Mouse (Mus musculus): ENCODE results near the gene Evi2b. TPM values are rescaled to one million over a fixed set of nuclear protein-coding genes. Genes with fewer than 3 reads are reported as not detected.

Evi2b gene
- polyA plus RNA-seq, 1 experiment from 2014 or later, result 0.42 TPM

- 65% methylated on average over 1 of the region's 1 CpGs for WGBS
Measured at GRCm38 (mm10) chr11:79519878-79520291, 3.7 kb downstream of the Evi2b start.

DNA sequence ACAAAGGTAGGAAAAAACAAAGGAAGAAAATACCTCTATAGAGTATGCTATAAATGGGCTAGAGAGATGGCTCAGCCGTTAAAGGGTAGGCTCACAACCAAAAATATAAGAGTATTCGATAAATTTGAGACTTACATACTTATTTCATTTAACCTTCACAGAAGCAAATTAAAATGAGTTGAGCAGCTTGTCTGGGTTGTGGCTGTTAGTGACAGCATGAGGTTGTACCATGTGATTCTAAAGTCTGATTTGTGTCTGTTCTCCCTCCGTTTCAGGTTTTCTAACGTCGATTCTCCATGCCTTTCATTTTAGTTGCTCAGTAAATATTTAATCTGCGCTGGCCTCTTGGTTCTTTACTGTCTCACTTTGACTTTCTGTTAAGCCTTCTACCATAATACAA is 4.3 kb downstream of the Evi2b start:
- no peak overlapping the region for H3K27ac ChIP-seq (ENCODE audit: low read length)
- no peaks in the 10 kb centered on the region for H3K36me3 ChIP-seq (ENCODE audit: control insufficient read depth, insufficient read depth, low read length)
- H3K9me3 ChIP-seq (ENCODE audit: control insufficient read depth, low read depth, low read length), result no peaks in the 10 kb centered on the region
- H3K27me3 ChIP-seq (ENCODE audit: control insufficient read depth, insufficient read depth, low read length), result no peaks in the 10 kb centered on the region
- no peak overlapping the region for H3K4me2 ChIP-seq (replicated peaks; ENCODE audit: low read depth, low read length)
- no peak for ATAC-seq (ENCODE audit: insufficient number of reproducible peaks, insufficient read depth, low FRiP score, low read depth)
- no peak overlapping the region for H3K9ac ChIP-seq (replicated peaks; ENCODE audit: low read depth, low read length)
- no peak overlapping the region for H3K4me3 ChIP-seq (ENCODE audit: low read depth, low read length)
- WGBS, result 67% methylated on average over 6 of the region's 6 CpGs
- H3K4me1 ChIP-seq (ENCODE audit: control insufficient read depth, insufficient read depth, low read length), result 0 out of 2 replicates have a peak, but pooled peaks cover 3% of the 10 kb centered on the region

More at GRCm38 (mm10) chr11:79519878-79520291, 3.7 kb downstream of the Evi2b start:
- no peak overlapping the region for H3K27ac ChIP-seq (ENCODE audit: low read length)
- no peak overlapping the region for H3K4me2 ChIP-seq (replicated peaks; ENCODE audit: low read depth, low read length)
- no peak overlapping the region for H3K9ac ChIP-seq (replicated peaks; ENCODE audit: low read depth, low read length)
- 0 out of 2 replicates have a peak, but pooled peaks cover 3% of the 10 kb centered on the region for H3K4me1 ChIP-seq (ENCODE audit: control insufficient read depth, insufficient read depth, low read length)
- no peak for ATAC-seq (ENCODE audit: insufficient number of reproducible peaks, insufficient read depth, low FRiP score, low read depth)
- H3K9me3 ChIP-seq (ENCODE audit: control insufficient read depth, low read depth, low read length), result no peaks in the 10 kb centered on the region
- H3K36me3 ChIP-seq (ENCODE audit: control insufficient read depth, insufficient read depth, low read length), result no peaks in the 10 kb centered on the region
- no peak overlapping the region for H3K4me3 ChIP-seq (ENCODE audit: low read depth, low read length)
- H3K27me3 ChIP-seq (ENCODE audit: control insufficient read depth, insufficient read depth, low read length), result no peaks in the 10 kb centered on the region

GRCm38 (mm10) chr11:79515798-79516197 is 7.8 kb downstream of the Evi2b start:
- WGBS, result 97% methylated on average over 2 of the region's 2 CpGs
- no peaks in the 10 kb centered on the region for H3K9me3 ChIP-seq (ENCODE audit: control insufficient read depth, low read depth, low read length)
- no peaks in the 10 kb centered on the region for H3K36me3 ChIP-seq (ENCODE audit: control insufficient read depth, insufficient read depth, low read length)
- no peak overlapping the region for H3K4me2 ChIP-seq (replicated peaks; ENCODE audit: low read depth, low read length)
- H3K27ac ChIP-seq (ENCODE audit: low read length), result no peak overlapping the region
- H3K27me3 ChIP-seq (ENCODE audit: control insufficient read depth, insufficient read depth, low read length), result no peaks in the 10 kb centered on the region
- H3K4me1 ChIP-seq (ENCODE audit: control insufficient read depth, insufficient read depth, low read length), result 0 out of 2 replicates have a peak, but pooled peaks cover 3% of the 10 kb centered on the region
- H3K9ac ChIP-seq (replicated peaks; ENCODE audit: low read depth, low read length), result no peak overlapping the region
- ATAC-seq (ENCODE audit: insufficient number of reproducible peaks, insufficient read depth, low FRiP score, low read depth), result no peak
- H3K4me3 ChIP-seq (ENCODE audit: low read depth, low read length), result no peak overlapping the region

DNA sequence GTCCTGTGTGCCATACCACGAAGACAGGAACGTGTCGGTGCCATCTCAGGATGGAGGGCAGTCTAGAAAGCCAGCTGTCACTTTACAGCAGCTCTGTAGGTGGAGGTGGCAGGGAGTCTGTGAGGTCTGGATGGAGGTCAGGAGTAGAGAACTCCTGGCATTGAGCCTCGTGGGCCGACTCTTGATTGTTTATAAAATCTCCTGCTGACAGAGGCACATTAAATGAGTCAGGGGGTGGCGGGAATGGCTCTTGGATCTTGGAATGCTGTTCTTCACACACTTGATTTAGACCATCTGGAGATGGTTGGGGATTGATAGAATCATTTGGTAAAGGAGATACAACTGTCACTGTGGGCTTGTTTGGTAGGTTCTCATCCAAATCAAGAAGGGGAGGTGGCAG is 8.2 kb downstream of the Evi2b start:
- Histone ChIP-seq H3K27me3 (ENCODE audit: control insufficient read depth, insufficient read depth, low read length) (no peaks in the 10 kb centered on the region), H3K9ac (replicated peaks; ENCODE audit: low read depth, low read length) (no peak overlapping the region), H3K4me1 (ENCODE audit: control insufficient read depth, insufficient read depth, low read length) (0 out of 2 replicates have a peak, but pooled peaks cover 3% of the 10 kb centered on the region), H3K4me3 (ENCODE audit: low read depth, low read length) (no peak overlapping the region), H3K36me3 (ENCODE audit: control insufficient read depth, insufficient read depth, low read length) (no peaks in the 10 kb centered on the region), H3K9me3 (ENCODE audit: control insufficient read depth, low read depth, low read length) (no peaks in the 10 kb centered on the region), H3K4me2 (replicated peaks; ENCODE audit: low read depth, low read length) (no peak overlapping the region), H3K27ac (ENCODE audit: low read length) (no peak overlapping the region)
- 57% methylated on average over 6 of the region's 6 CpGs for WGBS
- ATAC-seq (ENCODE audit: insufficient number of reproducible peaks, insufficient read depth, low FRiP score, low read depth), result no peak

- H3K4me2 ChIP-seq (replicated peaks; ENCODE audit: low read depth, low read length), result no peak overlapping the region
- 0 out of 2 replicates have a peak, but pooled peaks cover 3% of the 10 kb centered on the region for H3K4me1 ChIP-seq (ENCODE audit: control insufficient read depth, insufficient read depth, low read length)
- ATAC-seq (ENCODE audit: insufficient number of reproducible peaks, insufficient read depth, low FRiP score, low read depth), result no peak
- H3K4me3 ChIP-seq (ENCODE audit: low read depth, low read length), result no peak overlapping the region
- H3K9me3 ChIP-seq (ENCODE audit: control insufficient read depth, low read depth, low read length), result no peaks in the 10 kb centered on the region
- H3K36me3 ChIP-seq (ENCODE audit: control insufficient read depth, insufficient read depth, low read length), result no peaks in the 10 kb centered on the region
- H3K27me3 ChIP-seq (ENCODE audit: control insufficient read depth, insufficient read depth, low read length), result no peaks in the 10 kb centered on the region
- H3K9ac ChIP-seq (replicated peaks; ENCODE audit: low read depth, low read length), result no peak overlapping the region
- 87% methylated on average over 3 of the region's 3 CpGs for WGBS
- H3K27ac ChIP-seq (ENCODE audit: low read length), result no peak overlapping the region
Measured at GRCm38 (mm10) chr11:79511970-79512369, 11.6 kb downstream of the Evi2b start.

DNA sequence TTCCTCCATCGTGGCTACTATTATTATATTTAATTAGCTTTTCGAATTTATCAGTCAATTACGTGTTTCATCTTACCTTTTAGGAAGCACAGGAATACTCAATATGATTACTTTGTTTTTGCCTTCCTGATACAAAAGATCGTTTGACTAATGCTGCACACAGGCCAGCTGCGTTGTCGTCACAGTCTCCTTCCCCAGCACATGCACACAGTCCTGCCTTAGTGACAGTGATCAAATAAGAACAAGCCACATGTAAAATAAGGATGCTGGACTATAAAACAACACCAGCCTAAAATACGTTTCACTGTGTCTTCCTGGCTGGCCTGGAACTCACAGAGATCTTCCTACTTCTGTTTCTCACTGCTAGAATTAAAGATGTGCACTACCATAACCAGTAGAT is 19.1 kb downstream of the Evi2b start:
- no peaks in the 10 kb centered on the region for H3K27me3 ChIP-seq (ENCODE audit: control insufficient read depth, insufficient read depth, low read length)
- WGBS, result 92% methylated on average over 7 of the region's 7 CpGs
- H3K36me3 ChIP-seq (ENCODE audit: control insufficient read depth, insufficient read depth, low read length), result no peaks in the 10 kb centered on the region
- H3K27ac ChIP-seq (ENCODE audit: low read length), result no peak overlapping the region
- no peak overlapping the region for H3K9ac ChIP-seq (replicated peaks; ENCODE audit: low read depth, low read length)
- H3K9me3 ChIP-seq (ENCODE audit: control insufficient read depth, low read depth, low read length), result no peaks in the 10 kb centered on the region
- H3K4me3 ChIP-seq (ENCODE audit: low read depth, low read length), result no peak overlapping the region
- no peak overlapping the region for H3K4me2 ChIP-seq (replicated peaks; ENCODE audit: low read depth, low read length)
- no peak for ATAC-seq (ENCODE audit: insufficient number of reproducible peaks, insufficient read depth, low FRiP score, low read depth)
- H3K4me1 ChIP-seq (ENCODE audit: control insufficient read depth, insufficient read depth, low read length), result no peaks in the 10 kb centered on the region

DNA sequence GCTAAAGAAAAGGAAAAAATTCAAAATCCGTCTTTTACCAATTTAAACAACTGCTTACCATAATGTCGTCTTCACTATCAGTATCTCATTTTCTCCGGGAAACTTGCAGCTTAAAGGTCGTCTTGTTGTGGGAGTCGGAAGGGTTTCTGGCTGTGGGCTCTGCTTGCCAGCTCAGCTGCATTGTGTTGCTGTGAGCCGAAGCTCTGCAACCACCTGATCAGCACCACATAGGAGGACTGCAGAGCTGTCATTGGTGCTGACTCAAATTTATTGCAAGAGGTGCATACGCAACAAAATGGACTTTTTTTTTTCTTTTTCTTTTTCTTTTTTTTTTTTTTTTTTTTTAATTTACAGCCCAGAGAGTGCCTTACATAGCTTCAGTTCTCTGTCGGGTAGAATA is 19.7 kb downstream of the Evi2b start, which contains the start of gene Omg:
Omg (minus strand) TSS at position 240 of the 400 bp plus-strand sequence.
- Histone ChIP-seq H3K4me2 (replicated peaks; ENCODE audit: low read depth, low read length) (no peak within 1 kb of the TSS), H3K9ac (replicated peaks; ENCODE audit: low read depth, low read length) (no peak within 1 kb of the TSS), H3K4me3 (ENCODE audit: low read depth, low read length) (no peak within 1 kb of the TSS), H3K27ac (ENCODE audit: low read length) (no peak within 1 kb of the TSS), H3K36me3 (ENCODE audit: control insufficient read depth, insufficient read depth, low read length) (no peaks in the 10 kb centered on the region), H3K4me1 (ENCODE audit: control insufficient read depth, insufficient read depth, low read length) (no peaks in the 10 kb centered on the region), H3K27me3 (ENCODE audit: control insufficient read depth, insufficient read depth, low read length) (no peaks in the 10 kb centered on the region), H3K9me3 (ENCODE audit: control insufficient read depth, low read depth, low read length) (no peaks in the 10 kb centered on the region)
- WGBS, result 57% methylated on average over 8 of the region's 8 CpGs
- no peak for ATAC-seq (ENCODE audit: insufficient number of reproducible peaks, insufficient read depth, low FRiP score, low read depth)

DNA sequence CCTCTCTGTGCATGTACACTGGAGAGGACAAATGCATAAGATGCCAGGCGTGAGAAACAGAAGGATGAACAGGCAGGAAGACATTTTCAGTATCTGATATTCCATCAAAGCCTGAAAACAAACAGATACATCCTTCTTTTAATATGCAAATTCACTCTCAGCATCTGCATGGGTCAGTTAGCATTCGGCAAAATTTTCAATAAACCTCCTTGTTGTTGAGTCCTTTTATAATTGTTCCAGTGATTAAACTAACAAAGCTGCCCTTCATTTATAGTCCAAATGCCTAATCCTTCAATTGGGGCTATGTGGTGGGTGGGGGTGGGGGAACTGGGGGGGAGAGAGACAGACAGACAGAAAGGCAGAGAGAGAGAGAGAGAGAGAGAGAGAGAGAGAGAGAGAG is 20.6 kb downstream of the Evi2b start:
- Histone ChIP-seq H3K36me3 (ENCODE audit: control insufficient read depth, insufficient read depth, low read length) (no peaks in the 10 kb centered on the region), H3K9me3 (ENCODE audit: control insufficient read depth, low read depth, low read length) (no peaks in the 10 kb centered on the region), H3K4me1 (ENCODE audit: control insufficient read depth, insufficient read depth, low read length) (no peaks in the 10 kb centered on the region), H3K4me3 (ENCODE audit: low read depth, low read length) (no peak overlapping the region), H3K9ac (replicated peaks; ENCODE audit: low read depth, low read length) (no peak overlapping the region), H3K27ac (ENCODE audit: low read length) (no peak overlapping the region), H3K27me3 (ENCODE audit: control insufficient read depth, insufficient read depth, low read length) (no peaks in the 10 kb centered on the region), H3K4me2 (replicated peaks; ENCODE audit: low read depth, low read length) (no peak overlapping the region)
- 73% methylated on average over 2 of the region's 2 CpGs for WGBS
- no peak for ATAC-seq (ENCODE audit: insufficient number of reproducible peaks, insufficient read depth, low FRiP score, low read depth)

All from stomach, embryonic 14.5 days (tissue).